Mouse (Mus musculus): ENCODE data around the gene Qprt. TPM values are rescaled to one million over a fixed set of nuclear protein-coding genes. Genes with fewer than 3 reads are reported as not detected.

Gene Qprt
- polyA plus RNA-seq, 1 experiment from 2014 or later, result 2.6 TPM

GRCm38 (mm10) chr7:127142214-127142613 is 20.2 kb upstream of the Qprt start:
- peaks cover 20% of the 10 kb centered on the region for H3K4me1 ChIP-seq (replicated peaks)
- H3K27me3 ChIP-seq (ENCODE audit: insufficient read depth, poor library complexity, severe bottlenecking), result no peaks in the 10 kb centered on the region
- 56% methylated on average over 2 of the region's 2 CpGs for WGBS
- no peaks in the 10 kb centered on the region for H3K9me3 ChIP-seq
- H3K4me3 ChIP-seq, result no peak overlapping the region
- H3K36me3 ChIP-seq, result no peaks in the 10 kb centered on the region
- no peak overlapping the region for H3K27ac ChIP-seq
- DNase-seq (ENCODE audit: low spot score), result no peak

DNA sequence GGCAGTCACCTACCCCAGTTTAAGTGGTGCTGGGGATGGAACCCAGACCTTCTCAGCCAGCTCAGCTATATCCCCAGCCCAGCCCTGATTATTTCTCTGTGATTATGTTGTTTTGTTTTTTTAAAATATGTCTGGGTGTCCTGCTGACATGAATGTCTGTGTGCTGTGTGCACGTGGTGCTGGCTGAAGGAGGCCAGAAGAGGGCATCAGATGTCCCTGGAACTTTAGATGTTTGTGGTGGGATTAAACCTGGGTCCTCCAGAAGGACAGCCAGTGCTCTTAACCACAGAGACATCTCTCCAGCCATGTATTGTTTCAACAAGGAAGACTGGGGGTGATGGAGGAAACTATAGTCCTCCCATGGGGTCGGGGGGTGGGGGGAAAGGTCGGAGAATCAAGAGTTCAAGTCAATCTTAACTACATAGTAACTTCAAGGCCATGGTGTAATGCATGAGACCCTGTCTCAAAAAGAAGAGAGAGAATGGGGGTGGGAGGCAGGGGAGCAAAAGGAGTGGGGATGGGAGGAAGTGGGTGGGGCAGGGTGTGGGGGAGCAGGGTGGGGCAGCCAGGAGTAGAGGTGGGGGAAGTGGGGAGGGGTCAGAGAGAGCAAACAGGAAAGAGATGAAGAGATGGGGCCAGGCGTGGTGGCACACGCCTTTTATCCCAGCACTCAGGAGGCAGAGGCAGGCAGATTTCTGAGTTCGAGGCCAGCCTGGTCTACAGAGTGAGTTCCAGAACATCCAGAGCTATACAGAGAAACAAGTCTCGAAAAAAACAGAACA is 18.8 kb upstream of the Qprt start:
- no peak overlapping the region for H3K4me3 ChIP-seq
- H3K9me3 ChIP-seq, result no peaks in the 10 kb centered on the region
- H3K27me3 ChIP-seq (ENCODE audit: insufficient read depth, poor library complexity, severe bottlenecking), result no peaks in the 10 kb centered on the region
- DNase-seq (ENCODE audit: low spot score), result no peak
- 70% methylated on average over 7 of the region's 7 CpGs for WGBS
- peaks cover 17% of the 10 kb centered on the region for H3K4me1 ChIP-seq (replicated peaks)
- no peak overlapping the region for H3K27ac ChIP-seq
- H3K36me3 ChIP-seq, result no peaks in the 10 kb centered on the region

- Histone ChIP-seq H3K4me3 (no peak overlapping the region), H3K9me3 (no peaks in the 10 kb centered on the region), H3K36me3 (no peaks in the 10 kb centered on the region), H3K4me1 (replicated peaks) (peaks cover 13% of the 10 kb centered on the region), H3K27me3 (ENCODE audit: insufficient read depth, poor library complexity, severe bottlenecking) (peaks cover 5% of the 10 kb centered on the region; the same call in 1 of the 2 replicates), H3K27ac (no peak overlapping the region)
- WGBS, result 59% methylated on average over 5 of the region's 5 CpGs
- no peak for DNase-seq (ENCODE audit: low spot score)
Observed at GRCm38 (mm10) chr7:127139562-127139961, 17.5 kb upstream of the Qprt start.

DNA sequence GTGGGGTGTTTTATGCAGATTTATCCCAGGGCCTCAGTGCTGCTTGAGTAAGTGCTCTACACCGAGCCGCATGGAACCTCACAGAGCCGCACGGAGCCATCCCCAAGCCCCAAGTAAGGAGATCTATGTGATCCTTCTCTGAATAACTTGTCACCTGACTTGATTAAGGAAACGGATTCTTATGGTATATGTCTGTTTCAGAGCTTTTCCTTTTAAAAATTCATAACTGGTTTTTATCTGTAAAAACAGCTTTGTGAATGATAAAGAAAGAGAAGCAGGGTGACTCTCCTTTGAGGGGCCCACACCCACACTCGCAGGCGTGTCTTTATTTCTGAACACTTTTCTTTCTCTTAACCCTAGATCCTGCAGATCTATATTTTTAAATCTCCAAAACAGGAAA is 17.1 kb upstream of the Qprt start:
- Histone ChIP-seq H3K9me3 (no peaks in the 10 kb centered on the region), H3K27ac (no peak overlapping the region), H3K4me3 (no peak overlapping the region), H3K4me1 (replicated peaks) (peaks cover 13% of the 10 kb centered on the region), H3K36me3 (no peaks in the 10 kb centered on the region), H3K27me3 (ENCODE audit: insufficient read depth, poor library complexity, severe bottlenecking) (peaks cover 8% of the 10 kb centered on the region; the same call in 1 of the 2 replicates)
- 93% methylated on average over 7 of the region's 7 CpGs for WGBS
- no peak for DNase-seq (ENCODE audit: low spot score)

DNA sequence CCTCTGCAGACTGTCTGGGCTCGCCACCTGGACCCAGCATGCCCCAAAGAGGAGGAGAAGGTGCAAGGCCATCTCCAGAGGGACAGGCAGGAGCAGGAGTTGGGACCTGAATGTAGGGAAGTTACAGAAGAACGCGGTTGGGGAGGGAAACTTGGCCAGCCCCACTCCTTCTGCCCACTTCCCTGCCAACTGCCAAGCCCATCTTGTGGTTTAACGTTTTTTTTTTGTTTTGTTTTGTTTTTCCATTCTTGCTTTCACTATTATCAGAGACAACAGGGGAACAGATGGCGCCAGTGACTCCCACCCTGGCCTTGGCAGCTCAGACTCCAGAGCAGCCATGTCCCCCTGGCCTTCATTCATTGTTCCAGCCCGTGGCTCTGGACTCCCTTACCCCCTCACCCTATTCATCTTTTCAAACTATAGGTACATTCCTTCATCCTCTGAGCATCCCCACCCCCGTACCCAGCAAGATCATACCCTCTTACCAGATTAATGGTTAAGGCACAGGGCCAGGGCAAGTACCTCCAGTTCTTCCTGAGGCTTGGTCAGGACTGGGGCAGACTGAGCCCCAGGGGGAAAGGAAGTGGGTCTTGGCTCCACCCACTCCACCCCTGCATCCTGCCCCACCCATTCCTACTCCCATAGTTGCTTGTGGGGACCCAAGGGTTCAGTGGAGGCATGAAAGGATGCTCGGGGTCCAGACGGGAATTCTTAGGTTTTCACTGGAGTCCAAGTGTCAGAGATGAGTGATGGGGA is 15.4 kb upstream of the Qprt start, which contains the start of gene Spn:
Gene Spn (minus strand): TSS at position 562 of the 756 bp plus-strand sequence.
- Histone ChIP-seq H3K9me3 (no peaks in the 10 kb centered on the region), H3K4me3 (no peak within 1 kb of the TSS), H3K4me1 (replicated peaks) (peaks cover 23% of the 10 kb centered on the region), H3K27me3 (ENCODE audit: insufficient read depth, poor library complexity, severe bottlenecking) (peaks cover 8% of the 10 kb centered on the region; the same call in 1 of the 2 replicates), H3K27ac (0 out of 2 replicates have a peak within 1 kb of the TSS, but pooled peaks have one; percentile 26), H3K36me3 (no peaks in the 10 kb centered on the region)
- DNase-seq (ENCODE audit: low spot score), result no peak
- WGBS, result 77% methylated on average over 9 of the region's 9 CpGs

DNA sequence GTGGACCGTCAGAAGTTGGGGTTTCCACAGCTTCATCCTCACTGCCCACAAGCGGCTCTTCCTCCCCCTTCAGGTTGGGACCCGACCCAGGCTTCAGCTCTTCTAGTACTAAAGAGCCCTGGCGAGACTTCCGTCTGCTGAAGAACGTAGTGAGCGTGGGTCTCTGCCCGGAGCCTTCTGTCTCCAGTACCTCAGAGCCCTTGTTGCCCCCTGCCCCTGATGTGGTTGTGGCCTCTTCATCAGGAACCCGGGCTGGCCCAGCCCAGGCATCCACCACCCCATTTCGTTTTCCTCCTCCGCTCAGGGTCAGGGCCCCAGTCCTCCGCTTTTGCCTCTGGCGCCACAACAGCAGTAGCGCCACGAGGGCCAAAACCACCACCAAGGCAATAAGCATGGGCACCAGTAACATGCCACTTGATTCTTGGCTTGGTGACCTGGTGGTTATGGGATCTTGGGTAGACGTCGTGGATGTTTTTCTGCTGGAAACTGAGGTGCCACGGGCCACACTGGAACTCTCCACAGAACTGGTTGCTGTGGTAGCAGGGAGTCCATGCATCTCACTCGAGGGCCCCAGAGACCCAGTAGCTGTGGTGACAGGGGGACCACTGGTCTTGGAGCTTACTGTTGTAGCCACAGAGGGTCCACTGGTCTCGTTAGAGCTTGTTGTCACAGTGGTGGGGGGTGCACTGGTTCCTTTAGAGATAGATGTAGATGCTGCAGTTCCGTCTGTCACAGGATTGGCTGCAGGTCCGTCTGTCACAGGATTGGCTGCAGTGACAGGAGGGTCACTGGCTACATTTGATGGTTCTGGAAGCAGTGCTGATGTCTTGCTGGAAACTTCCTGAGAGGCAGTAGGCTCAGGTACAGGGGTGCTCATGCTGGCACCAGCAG is 14.4 kb upstream of the Qprt start:
- H3K36me3 ChIP-seq, result no peaks in the 10 kb centered on the region
- H3K4me1 ChIP-seq (replicated peaks), result peaks cover 23% of the 10 kb centered on the region
- H3K9me3 ChIP-seq, result no peaks in the 10 kb centered on the region
- WGBS, result 86% methylated on average over 22 of the region's 22 CpGs
- DNase-seq (ENCODE audit: low spot score), result no peak
- H3K27ac ChIP-seq, result 0 out of 2 replicates have a peak overlapping the region, but pooled peaks have one; percentile 26
- peaks cover 8% of the 10 kb centered on the region; the same call in 1 of the 2 replicates for H3K27me3 ChIP-seq (ENCODE audit: insufficient read depth, poor library complexity, severe bottlenecking)
- H3K4me3 ChIP-seq, result no peak overlapping the region

- no peaks in the 10 kb centered on the region for H3K36me3 ChIP-seq
- 86% methylated on average over 11 of the region's 11 CpGs for WGBS
- H3K4me1 ChIP-seq (replicated peaks), result peaks cover 23% of the 10 kb centered on the region
- peaks cover 8% of the 10 kb centered on the region; the same call in 1 of the 2 replicates for H3K27me3 ChIP-seq (ENCODE audit: insufficient read depth, poor library complexity, severe bottlenecking)
- no peak overlapping the region for H3K27ac ChIP-seq
- H3K9me3 ChIP-seq, result no peaks in the 10 kb centered on the region
- no peak overlapping the region for H3K4me3 ChIP-seq
- no peak for DNase-seq (ENCODE audit: low spot score)
Observed at GRCm38 (mm10) chr7:127134821-127135447, 12.9 kb upstream of the Qprt start.

DNA sequence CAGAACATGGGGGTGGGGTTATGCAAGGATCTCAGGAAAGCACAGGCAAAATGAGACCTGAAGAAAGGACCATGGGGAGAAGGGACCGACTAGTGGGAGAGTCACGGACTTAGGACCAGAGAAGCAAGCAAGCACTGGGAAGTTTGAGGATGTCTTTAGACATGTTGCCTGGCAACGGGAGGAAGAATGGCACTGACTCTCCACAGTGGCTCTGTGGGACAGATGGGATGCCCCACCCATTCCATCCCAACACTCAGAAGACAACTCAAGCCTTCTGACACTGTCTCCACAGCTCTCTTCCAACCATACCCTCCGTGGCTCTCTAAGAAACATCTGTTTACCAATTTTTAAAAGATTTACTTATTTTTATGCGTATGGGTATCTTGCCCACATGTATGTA is 11.1 kb upstream of the Qprt start:
- no peaks in the 10 kb centered on the region for H3K36me3 ChIP-seq
- peaks cover 8% of the 10 kb centered on the region; the same call in 1 of the 2 replicates for H3K27me3 ChIP-seq (ENCODE audit: insufficient read depth, poor library complexity, severe bottlenecking)
- 58% methylated on average over 5 of the region's 5 CpGs for WGBS
- no peak overlapping the region for H3K4me3 ChIP-seq
- H3K4me1 ChIP-seq (replicated peaks), result peaks cover 23% of the 10 kb centered on the region
- H3K9me3 ChIP-seq, result no peaks in the 10 kb centered on the region
- no peak for DNase-seq (ENCODE audit: low spot score)
- no peak overlapping the region for H3K27ac ChIP-seq

GRCm38 (mm10) chr7:127129638-127130037 is 7.6 kb upstream of the Qprt start:
- no peak overlapping the region for H3K4me3 ChIP-seq
- H3K9me3 ChIP-seq, result peaks cover under 1% of the 10 kb centered on the region; the same call in 1 of the 2 replicates
- H3K4me1 ChIP-seq (replicated peaks), result peaks cover 10% of the 10 kb centered on the region
- H3K27ac ChIP-seq, result no peak overlapping the region
- DNase-seq (ENCODE audit: low spot score), result no peak
- 0 out of 2 replicates have a peak, but pooled peaks cover 3% of the 10 kb centered on the region for H3K27me3 ChIP-seq (ENCODE audit: insufficient read depth, poor library complexity, severe bottlenecking)
- no peaks in the 10 kb centered on the region for H3K36me3 ChIP-seq
- WGBS, result 26% methylated on average over 4 of the region's 4 CpGs

- Histone ChIP-seq H3K36me3 (no peaks in the 10 kb centered on the region), H3K27ac (peak overlapping the region; percentile 72), H3K4me1 (replicated peaks) (peaks cover 40% of the 10 kb centered on the region), H3K4me3 (peak overlapping the region; percentile 34), H3K27me3 (ENCODE audit: insufficient read depth, poor library complexity, severe bottlenecking) (peaks cover 42% of the 10 kb centered on the region), H3K9me3 (peaks cover 7% of the 10 kb centered on the region; the same call in 1 of the 2 replicates)
- 6% methylated on average over 21 of the region's 21 CpGs for WGBS
- peak; percentile 38 for DNase-seq (ENCODE audit: low spot score)
Observed at GRCm38 (mm10) chr7:127121061-127121910, 740 bp downstream of the Qprt start.

GRCm38 (mm10) chr7:127118671-127119445 is 3.2 kb downstream of the Qprt start:
- Histone ChIP-seq H3K36me3 (no peaks in the 10 kb centered on the region), H3K9me3 (no peaks in the 10 kb centered on the region), H3K4me1 (replicated peaks) (peaks cover 45% of the 10 kb centered on the region), H3K27ac (no peak overlapping the region; the same call in 1 of the 2 replicates), H3K27me3 (ENCODE audit: insufficient read depth, poor library complexity, severe bottlenecking) (peaks cover 42% of the 10 kb centered on the region), H3K4me3 (no peak overlapping the region)
- peak; percentile 45 for DNase-seq (ENCODE audit: low spot score)
- WGBS, result 35% methylated on average over 14 of the region's 14 CpGs
